Mouse (Mus musculus) heart, postnatal 0 days (tissue): ENCODE measurements at regions not wholly inside any gene's neighbourhood (a gene's known extent, or its start where the extent isn't known, plus 50 kb on each side); places are given as distances from the start of the nearest gene placed in this dataset.

Source experiments
- ATAC-seq: fragments of 200-750 bp; cut with Nextera tagmentation; 2 replicates; pipeline ENCODE4 v1.8.0; 2017; ENCODE audit warnings: low read depth, moderate number of reproducible peaks, moderate library complexity; ENCODE audit not compliant: insufficient read depth
- DNase-seq: peaks from one replicate; pipeline ENCODE4 v3.0.0-alpha.2; 2016; ENCODE audit warnings: low spot score
- H3K27ac ChIP-seq: fragments of 300-500 bp; sonication (generic); 2 replicates; pipeline ENCODE4 v1.5.1; 2014; ENCODE audit warnings: low read depth, mild to moderate bottlenecking
- H3K27me3 ChIP-seq: fragments of 300-500 bp; sonication (generic); 2 replicates; pipeline ENCODE4 v1.6.1; 2014; ENCODE audit warnings: low read length, mixed read lengths; ENCODE audit not compliant: control insufficient read depth, insufficient read depth
- H3K36me3 ChIP-seq: fragments of 300-500 bp; sonication (generic); replicated peaks from 2 replicates; pipeline ENCODE4 v1.6.1; 2014; ENCODE audit warnings: low read length, mixed read lengths; ENCODE audit not compliant: control insufficient read depth, insufficient read depth
- H3K4me1 ChIP-seq: fragments of 300-500 bp; sonication (generic); 2 replicates; pipeline ENCODE4 v1.6.1; 2014; ENCODE audit warnings: antibody characterized with exemption; ENCODE audit not compliant: control insufficient read depth, insufficient read depth
- H3K4me2 ChIP-seq: fragments of 300-500 bp; sonication (generic); 2 replicates; pipeline ENCODE4 v1.6.1; 2014; ENCODE audit warnings: low read depth, mild to moderate bottlenecking, low read length, moderate library complexity
- H3K4me3 ChIP-seq: fragments of 300-500 bp; sonication (generic); 2 replicates; pipeline ENCODE4 v1.5.1; 2014; ENCODE audit warnings: low read depth, low read length
- H3K9ac ChIP-seq: fragments of 300-500 bp; sonication (generic); replicated peaks from 2 replicates; pipeline ENCODE4 v1.6.1; 2014; ENCODE audit warnings: low read depth, low read length, mixed read lengths
- H3K9me3 ChIP-seq: fragments of 300-500 bp; sonication (generic); replicated peaks from 2 replicates; pipeline ENCODE4 v1.6.1; 2016; ENCODE audit warnings: low read length; ENCODE audit not compliant: control insufficient read depth
- CTCF ChIP-seq: IDR thresholded peaks from 2 replicates; pipeline ENCODE4 v1.5.1; 2016; ENCODE audit warnings: antibody characterized with exemption, control low read depth, low read depth
- EP300 ChIP-seq: IDR thresholded peaks from 2 replicates; pipeline ENCODE4 v1.6.1; 2016; ENCODE audit warnings: antibody characterized with exemption, low read depth
- WGBS: fragments of 180-500 bp; shearing (Covaris S2); extraction: QIAGEN DNeasy Blood & Tissue Kit; methylation state at CpG from one replicate; pipeline ENCODE4 v1.1.7; 2014; 5-methylcytosine and 5-hydroxymethylcytosine counted together

- no peaks in the 10 kb centered on the region for H3K9me3 ChIP-seq
- WGBS = 65% methylated on average over 2 of the region's 2 CpGs
- H3K9ac ChIP-seq = no peak overlapping the region
- ATAC-seq = no peak
- H3K36me3 ChIP-seq = no peaks in the 10 kb centered on the region
- no peaks in the 10 kb centered on the region for H3K4me1 ChIP-seq
- TF ChIP-seq EP300 (no peak), CTCF (no peak)
- H3K4me3 ChIP-seq = no peak overlapping the region
- no peaks in the 10 kb centered on the region for H3K27me3 ChIP-seq
- no peak for DNase-seq
- H3K4me2 ChIP-seq = no peak overlapping the region
- H3K27ac ChIP-seq = no peak overlapping the region
These were observed 331.9 kb upstream of the Igfbp3 start for GRCm38 (mm10) chr11:7545621-7546020.

GRCm38 (mm10) chr11:7534590-7534989 lies 320.9 kb upstream of the Igfbp3 start:
- Histone ChIP-seq H3K9me3 (peaks cover 12% of the 10 kb centered on the region; the same call in 1 of the 2 replicates), H3K4me1 (no peaks in the 10 kb centered on the region), H3K4me2 (no peak overlapping the region), H3K27ac (no peak overlapping the region), H3K9ac (no peak overlapping the region), H3K36me3 (no peaks in the 10 kb centered on the region), H3K4me3 (no peak overlapping the region), H3K27me3 (no peaks in the 10 kb centered on the region)
- TF ChIP-seq EP300 (no peak), CTCF (no peak)
- WGBS = 47% methylated on average over 2 of the region's 2 CpGs
- DNase-seq (no peak), ATAC-seq (no peak)

GRCm38 (mm10) chr11:7533327-7533726 lies 319.6 kb upstream of the Igfbp3 start:
- H3K27ac ChIP-seq = no peak overlapping the region
- H3K9me3 ChIP-seq = peaks cover 12% of the 10 kb centered on the region; the same call in 1 of the 2 replicates
- no peak for DNase-seq
- 45% methylated on average over 1 of the region's 1 CpGs for WGBS
- no peak overlapping the region for H3K4me3 ChIP-seq
- H3K9ac ChIP-seq = no peak overlapping the region
- ATAC-seq = no peak
- H3K36me3 ChIP-seq = no peaks in the 10 kb centered on the region
- TF ChIP-seq EP300 = no peak
- no peak for TF ChIP-seq CTCF
- no peaks in the 10 kb centered on the region for H3K4me1 ChIP-seq
- no peaks in the 10 kb centered on the region for H3K27me3 ChIP-seq
- no peak overlapping the region for H3K4me2 ChIP-seq

GRCm38 (mm10) chr11:7531847-7532246 lies 318.1 kb upstream of the Igfbp3 start:
- WGBS = 72% methylated on average over 3 of the region's 3 CpGs
- Histone ChIP-seq H3K9me3 (peaks cover 8% of the 10 kb centered on the region; the same call in 1 of the 2 replicates), H3K27ac (no peak overlapping the region), H3K4me2 (no peak overlapping the region), H3K9ac (no peak overlapping the region), H3K4me3 (no peak overlapping the region), H3K36me3 (no peaks in the 10 kb centered on the region), H3K4me1 (no peaks in the 10 kb centered on the region), H3K27me3 (no peaks in the 10 kb centered on the region)
- no peak for ATAC-seq
- TF ChIP-seq EP300 (no peak), CTCF (no peak)
- no peak for DNase-seq

- ATAC-seq = no peak
- no peaks in the 10 kb centered on the region for H3K4me1 ChIP-seq
- H3K27ac ChIP-seq = no peak overlapping the region
- WGBS = 76% methylated on average over 6 of the region's 6 CpGs
- H3K4me2 ChIP-seq = no peak overlapping the region
- no peaks in the 10 kb centered on the region for H3K27me3 ChIP-seq
- no peaks in the 10 kb centered on the region for H3K9me3 ChIP-seq
- TF ChIP-seq EP300 = no peak
- TF ChIP-seq CTCF = no peak
- H3K4me3 ChIP-seq = no peak overlapping the region
- no peak for DNase-seq
- H3K9ac ChIP-seq = no peak overlapping the region
- H3K36me3 ChIP-seq = no peaks in the 10 kb centered on the region
These were observed 316.9 kb upstream of the Igfbp3 start for GRCm38 (mm10) chr11:7530482-7531148.

GRCm38 (mm10) chr11:7519556-7519955 lies 305.8 kb upstream of the Igfbp3 start:
- H3K9ac ChIP-seq = no peak overlapping the region
- no peak overlapping the region for H3K4me2 ChIP-seq
- no peaks in the 10 kb centered on the region for H3K4me1 ChIP-seq
- ATAC-seq (no peak), DNase-seq (no peak)
- no peaks in the 10 kb centered on the region for H3K9me3 ChIP-seq
- TF ChIP-seq CTCF (no peak), EP300 (no peak)
- H3K4me3 ChIP-seq = no peak overlapping the region
- 56% methylated on average over 2 of the region's 2 CpGs for WGBS
- no peak overlapping the region for H3K27ac ChIP-seq
- no peaks in the 10 kb centered on the region for H3K27me3 ChIP-seq
- no peaks in the 10 kb centered on the region for H3K36me3 ChIP-seq
